Mouse (Mus musculus) embryo, embryonic 10 days (tissue): ENCODE results near the gene Rnf44.

ENCODE experiments used
- DNase-seq: peaks from one replicate; pipeline ENCODE4 v3.0.0-alpha.2; 2015; ENCODE audit warnings: low spot score

The Rnf44 gene

DNA sequence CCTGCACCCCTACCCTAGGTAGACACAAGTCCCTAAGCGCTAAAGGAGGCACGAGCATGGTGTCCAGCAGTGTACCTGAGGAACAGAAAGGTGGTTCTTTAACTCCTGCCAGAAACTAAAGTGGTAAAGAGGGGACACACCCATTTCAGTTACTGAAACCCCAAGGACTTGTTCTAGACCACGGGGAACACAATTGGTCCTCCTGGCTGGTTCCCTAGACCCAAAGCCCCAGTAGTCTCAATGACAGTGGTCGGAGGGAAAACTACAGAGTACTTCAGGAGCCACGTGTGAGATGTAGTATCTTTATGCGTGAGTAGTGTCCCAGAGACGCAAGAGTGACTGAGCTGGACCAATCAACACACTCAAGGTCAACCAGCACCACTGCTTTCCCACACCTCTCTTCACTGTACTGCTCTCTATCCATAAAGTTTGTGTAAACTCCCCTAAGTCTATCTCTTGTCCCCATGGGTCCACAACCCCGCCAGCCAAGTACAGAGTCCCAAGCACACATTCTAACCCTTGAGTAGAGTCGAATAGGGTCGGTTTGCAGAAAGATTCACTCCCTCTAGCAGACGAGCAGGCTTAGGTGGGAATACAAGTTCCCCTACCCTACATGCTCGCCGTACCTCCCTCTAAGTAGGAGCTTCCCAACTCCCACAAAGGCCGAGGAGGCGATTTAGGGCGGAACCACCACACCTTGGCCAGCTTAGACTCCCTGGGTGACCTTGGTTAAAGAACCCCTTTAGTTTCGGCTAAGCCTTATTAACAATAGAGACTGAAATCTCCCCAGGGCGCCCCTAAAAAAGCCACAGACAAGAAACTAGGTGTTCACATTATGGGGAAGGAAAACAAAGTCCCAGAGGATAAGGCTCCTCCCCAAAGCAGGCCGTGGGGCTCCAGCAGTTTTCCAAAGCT, 7.3 kb downstream of the Rnf44 start:
- peak; percentile 38 for DNase-seq

DNA sequence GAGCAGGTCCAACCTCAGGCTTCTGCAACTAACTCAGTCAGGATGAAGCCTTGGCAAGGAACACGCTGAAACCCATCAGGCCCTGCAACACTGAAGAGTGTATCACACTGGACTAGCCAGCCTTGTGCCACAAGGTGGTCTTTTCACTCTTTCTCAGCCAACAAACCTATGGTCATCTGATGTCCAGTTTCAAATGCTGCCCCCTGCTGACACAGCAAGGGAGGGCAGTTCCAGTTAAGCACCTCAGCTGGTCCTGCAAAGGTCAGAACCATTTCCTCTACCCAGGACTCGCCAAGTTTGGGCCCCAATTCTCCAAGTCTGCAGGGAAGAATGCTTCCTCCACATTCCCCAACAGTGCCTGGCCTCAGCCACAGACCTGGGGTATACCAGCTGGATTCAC, 8.5 kb downstream of the Rnf44 start:
- peak; percentile 85 for DNase-seq

DNA sequence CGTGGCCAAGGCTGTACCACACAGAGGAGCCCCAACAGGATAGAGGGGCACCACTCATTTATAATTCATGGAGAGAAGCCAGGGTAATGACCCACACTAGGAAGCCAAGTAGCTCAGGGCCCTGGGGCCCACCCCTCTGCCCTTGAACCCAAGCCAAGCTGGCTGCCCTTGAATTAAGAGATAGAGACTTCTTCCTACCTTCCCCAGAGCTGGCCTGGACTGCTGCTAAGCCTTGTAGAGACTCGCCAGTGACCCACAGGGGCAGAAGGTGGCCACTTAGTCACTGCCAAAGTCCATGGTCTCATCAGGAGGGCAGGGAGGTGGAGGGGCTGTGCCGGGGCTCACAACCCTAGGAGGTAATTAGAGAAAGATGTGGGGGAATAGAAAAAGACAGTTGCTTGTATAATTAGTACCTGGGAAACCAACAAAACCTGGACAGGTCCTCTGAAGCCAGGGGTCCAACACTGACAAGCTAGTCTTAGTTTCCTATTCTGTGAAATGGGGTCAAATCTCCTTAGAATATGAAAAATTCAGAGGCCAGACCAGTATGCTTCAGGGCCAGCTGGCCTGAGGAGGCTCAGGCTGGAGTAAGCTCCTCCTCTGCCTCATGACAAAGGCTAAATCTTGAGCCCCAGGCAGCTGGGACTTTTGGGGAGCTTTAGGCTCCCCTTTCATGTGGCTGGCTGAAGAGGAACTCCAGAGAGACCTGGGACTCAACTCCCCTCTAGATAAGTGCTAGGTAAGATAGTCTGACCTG, 9.4 kb downstream of the Rnf44 start:
- DNase-seq, result no peak

DNA sequence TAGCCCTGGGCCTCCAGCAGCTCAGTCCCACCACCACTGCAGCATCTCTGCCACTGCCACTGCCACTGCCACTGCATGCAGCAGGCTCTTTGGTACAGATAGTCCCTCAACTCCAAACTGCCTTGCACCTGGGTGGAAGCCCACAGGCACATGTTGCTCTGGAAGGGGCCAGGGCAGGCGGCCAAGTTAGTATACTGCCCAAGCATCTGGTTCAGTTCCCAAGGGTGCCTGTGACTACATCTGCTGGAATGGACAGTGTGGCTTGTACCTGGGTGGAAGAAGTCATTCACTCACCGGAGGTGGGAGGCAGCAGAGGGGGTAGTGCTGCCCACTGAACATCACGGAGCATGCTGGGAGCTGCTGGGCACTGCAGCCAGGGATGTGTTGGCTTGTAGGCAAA, 10.4 kb downstream of the Rnf44 start:
- DNase-seq, result no peak

DNA sequence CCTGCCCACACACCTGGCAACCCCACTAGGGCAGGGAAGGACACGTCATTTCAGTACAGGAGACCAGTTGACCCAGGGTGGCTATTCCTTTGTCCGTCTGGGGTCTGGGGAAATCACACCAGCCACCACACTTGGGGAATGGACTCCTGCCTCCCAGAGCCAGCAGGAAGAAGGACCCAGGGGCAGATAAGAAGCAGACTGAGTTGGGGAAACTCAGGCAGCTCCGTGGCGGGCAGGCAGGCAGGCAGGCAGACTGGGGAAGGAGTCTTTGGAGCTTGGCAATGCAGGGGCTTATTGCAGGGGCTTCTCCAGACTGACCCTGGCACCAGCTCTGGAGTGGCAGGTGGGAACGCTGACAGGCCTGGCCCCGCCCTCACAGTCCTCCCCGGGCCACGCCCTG, 12.4 kb downstream of the Rnf44 start:
- no peak for DNase-seq

DNA sequence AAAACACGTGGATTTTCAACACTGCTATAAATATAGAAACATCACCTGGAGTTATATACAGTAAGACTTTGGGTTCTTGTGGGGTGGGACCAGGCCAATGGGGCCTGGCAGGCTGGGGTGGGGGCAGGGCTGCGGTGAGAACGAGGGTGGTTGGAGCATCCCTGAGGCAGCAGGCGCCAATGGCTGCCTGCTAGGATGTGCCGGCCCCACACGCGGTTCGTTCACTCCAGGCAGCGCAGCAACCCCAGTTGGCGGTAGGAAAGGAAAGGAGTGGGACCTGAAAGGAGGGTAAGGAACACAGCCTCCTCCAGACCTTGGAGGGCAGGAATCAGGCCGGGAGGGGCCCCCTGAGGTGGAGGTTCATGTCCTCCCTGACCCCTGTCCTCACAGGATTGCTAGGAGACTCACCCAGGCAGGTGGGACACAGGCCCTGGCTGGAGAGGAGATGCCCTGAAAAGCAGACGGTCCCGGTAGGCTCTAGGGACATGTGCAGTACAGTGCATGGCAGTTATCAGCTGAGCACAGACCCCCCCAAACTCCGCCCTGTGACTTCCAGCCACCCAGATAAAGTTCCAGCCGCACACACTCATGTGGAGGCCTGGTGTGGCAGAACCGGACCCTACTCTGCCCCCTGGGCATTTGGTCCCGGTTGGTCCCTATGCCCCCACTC, 13.4 kb downstream of the Rnf44 start:
- no peak for DNase-seq

DNA sequence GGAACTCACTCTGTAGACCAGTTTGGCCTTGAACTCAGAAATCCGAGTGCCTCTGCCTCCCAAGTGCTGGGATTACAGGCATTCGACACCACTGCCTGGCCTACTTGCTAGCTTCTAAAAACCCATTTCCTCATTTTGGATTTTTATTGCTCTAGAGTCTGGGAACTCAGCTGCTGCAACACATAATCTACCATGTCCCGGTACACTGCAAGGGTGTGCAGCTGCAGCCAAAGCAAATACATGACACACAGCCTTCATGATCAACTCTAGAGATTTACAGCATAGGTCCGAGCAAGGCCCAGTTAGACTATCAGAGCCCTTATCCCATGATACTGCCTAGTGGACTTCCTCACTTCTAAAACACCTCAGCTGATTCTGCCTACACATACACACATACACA, 15.4 kb downstream of the Rnf44 start:
- DNase-seq, result no peak

DNA sequence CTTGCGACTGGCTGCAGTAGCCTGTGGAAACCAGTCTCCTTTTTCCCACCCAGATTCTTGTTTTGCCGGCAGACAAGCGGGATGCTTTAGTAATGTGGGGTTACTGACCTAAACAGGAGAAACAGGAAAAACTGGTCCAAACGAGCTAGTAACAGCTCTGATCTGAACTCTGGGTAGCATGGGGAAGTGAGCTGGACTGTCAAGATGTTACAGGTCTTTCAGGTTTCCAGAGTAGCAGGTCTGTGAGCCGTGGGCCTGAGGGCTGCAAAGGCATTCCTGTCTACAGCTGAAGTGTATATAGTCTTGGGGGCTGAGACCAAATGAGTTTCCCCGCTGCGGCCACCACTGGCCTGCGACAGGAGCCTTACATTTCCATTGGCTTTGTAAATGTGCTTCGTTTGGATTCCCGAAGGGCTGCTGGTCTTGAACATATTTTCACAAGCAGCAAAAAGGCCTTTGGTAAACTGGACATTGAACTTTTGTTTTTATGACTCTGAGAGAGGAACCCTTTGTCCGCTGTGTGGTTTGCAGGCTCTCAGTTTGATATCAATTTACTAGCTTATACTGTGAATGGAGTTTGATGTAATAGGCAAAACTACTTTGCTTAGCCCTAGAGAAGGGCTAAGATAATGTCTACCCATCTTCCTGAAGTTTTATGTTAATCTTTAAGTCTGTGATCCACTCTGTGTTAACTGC, 17.7 kb downstream of the Rnf44 start:
- DNase-seq, result peak; percentile 70

DNA sequence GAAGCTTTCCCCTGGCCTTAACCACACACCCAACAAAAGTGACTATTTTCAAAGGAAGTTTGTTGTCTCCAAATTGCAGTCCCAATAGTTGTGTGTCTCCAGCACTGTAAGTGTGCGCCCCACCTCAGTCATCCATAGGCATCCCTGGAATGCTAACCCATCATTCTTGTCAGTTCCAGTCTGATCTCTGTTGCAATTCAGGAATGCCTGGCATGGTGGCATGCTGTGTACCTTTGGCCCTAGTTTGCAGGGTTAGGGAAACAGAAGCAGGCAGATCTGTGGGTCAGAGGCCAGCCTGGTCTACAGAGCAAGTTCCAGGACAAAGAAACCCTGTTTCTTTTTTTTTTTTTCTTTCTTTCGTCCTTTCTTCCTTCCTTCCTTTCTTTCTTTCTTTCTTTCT, 23.2 kb downstream of the Rnf44 start:
- DNase-seq, result peak; percentile 35

DNA sequence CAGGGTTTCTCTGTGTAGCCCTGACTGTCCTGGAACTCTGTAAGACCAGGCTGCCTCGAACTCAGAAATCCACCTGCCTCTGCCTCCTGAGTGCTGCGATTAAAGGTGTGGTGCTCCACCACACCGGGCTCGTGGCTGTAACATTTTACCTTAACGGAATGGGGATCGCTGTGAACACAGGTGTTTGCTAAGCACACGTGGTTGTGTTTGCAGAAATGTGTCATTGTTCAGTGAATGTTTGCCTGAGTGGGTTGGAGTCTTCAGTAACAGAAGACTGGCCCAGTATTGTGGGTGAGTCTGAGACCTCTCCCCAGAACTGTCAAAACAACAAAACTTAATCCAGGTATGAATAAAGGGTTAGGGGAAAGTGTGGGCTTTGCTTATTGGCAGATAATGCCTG, 28.6 kb downstream of the Rnf44 start:
- no peak for DNase-seq

DNA sequence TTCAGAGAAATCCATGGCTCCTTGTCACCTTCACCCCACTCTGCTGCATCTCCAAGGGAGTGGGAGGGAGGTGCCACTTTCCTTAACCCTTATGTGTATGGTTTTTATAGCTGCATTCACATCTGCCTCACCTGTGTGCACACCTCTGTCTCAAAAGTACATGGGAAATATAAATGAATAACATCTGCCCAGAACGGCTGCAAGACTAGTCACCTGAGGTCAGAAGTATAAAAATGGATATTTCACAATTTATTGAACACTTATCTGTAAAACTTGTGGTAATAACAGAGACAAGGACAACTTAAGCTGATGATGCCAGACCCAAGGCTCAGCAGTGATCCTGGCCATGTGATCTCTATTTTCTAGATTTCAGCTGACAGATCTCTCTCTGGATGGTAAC, 29.2 kb downstream of the Rnf44 start:
- DNase-seq, result no peak

DNA sequence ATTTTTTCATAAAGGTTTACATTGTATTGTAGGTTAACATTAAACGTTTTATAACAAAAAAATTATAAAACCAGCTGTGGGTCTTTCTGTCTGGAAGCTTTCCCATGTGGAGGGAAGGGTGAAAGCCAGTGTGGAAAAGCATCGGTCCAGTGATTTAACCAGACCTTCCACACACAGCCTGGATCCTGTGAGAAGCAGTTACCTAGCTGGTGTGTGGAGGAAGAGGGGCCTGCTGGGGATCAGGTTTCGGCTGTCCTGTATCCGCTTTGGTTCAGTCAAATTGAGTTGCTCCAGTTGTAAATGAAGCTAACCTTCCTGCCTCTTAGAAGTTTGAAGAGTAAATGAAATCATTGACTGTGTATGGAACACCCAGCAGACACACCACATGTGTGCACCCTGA, 29.7 kb downstream of the Rnf44 start:
- DNase-seq, result no peak

DNA sequence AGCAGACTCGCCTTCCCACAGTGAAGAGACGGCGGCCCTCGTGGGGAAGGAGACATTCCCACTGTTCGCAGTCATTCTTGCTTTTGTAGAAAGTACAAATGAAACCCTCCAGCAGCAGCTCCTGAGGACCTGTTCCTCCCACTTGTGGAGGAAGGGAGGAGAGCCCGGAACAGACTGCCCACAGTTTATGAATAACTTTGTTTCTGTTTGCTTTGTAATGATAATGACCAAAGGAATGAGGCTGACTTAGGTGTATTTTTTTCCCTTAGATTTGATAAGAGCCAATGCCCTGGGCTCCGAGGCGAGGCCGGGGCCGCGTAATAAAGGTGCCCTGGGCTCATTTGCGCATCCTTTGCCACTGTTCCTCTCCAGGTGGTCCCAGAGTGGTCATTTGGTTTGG, 32.3 kb downstream of the Rnf44 start:
- DNase-seq, result no peak

DNA sequence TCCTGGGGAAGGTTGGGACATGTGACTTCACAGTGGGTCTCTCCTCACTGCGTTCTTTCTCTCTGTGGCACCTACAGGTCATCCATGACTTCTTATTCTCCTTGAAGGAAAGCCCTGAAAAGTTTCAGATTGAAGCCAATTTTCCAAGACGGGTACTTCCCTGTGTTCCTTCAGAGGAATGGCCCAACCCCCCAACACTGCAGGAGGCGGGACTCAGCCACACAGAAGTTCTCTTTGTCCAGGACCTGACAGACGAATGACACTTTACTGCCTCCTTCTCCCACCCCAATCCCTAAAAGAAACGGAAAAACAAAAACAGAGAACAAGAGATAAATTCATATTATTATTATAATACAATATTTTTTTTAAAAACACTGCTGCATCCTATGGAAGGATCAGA, 32.8 kb downstream of the Rnf44 start:
- DNase-seq, result no peak

DNA sequence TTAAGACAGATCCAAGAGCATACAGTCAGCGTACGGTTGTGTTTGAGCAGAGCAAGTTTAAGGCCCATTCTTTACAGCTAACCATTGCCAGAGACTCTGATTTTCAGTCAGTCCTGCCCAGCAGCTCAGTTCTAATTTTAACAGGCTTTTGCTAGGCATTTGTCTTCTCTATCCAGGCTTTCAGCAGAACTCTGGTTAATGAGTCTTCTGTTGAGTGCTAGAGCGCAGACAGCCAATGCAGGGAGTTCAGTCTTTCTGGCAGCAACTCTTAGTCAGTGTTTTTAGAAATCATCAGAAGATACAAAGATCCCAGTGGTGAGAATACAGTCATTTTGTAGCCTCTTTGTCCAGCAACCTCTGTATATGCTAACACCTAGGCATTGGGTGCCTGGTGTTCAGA, 43.2 kb downstream of the Rnf44 start:
- no peak for DNase-seq

DNA sequence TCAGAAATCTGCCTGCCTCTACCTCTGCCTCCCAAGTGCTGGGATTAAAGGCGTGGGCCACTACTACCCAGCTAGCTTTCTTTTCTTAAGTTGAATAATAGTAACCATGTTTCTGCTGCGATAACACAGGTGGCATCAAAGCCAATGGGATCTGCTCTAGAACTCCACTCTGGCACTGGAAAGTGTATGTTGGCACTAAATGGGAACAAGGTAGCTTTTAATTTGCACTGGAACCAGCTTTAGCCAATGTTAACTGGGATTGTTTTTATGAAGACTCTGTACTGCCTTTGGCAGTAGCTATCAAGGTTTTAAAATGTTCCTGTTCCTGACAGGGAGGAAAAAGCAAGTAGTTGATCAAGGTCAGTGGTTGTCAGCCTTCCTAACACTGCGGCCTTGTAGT, 58.7 kb downstream of the Rnf44 start:
- no peak for DNase-seq

DNA sequence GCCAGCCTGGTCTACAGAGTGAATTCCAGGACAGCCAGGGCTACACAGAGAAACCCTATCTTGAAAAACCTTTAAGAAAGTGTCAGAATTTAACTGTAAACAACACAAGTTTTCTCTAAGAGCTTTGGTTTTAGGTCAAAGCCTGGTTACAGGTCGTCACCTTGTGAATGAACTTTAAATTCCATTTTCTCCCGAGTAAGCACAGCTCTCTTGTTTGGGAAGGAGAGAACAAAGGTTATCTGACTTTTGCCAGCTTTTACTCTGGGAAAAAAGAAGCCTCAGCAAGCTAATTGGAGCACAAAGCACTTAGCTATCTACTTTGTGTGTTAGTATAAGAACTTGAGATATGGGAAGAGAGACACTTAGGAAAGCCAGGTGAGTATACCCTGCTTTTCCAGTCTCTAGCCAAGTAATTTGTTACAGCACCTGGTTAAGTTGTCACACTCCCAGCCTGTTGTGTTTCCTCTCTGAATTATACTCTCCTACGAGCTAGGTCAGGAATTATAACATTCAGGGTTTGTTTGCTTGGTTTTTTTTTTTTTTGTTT, 60.9 kb downstream of the Rnf44 start:
- no peak for DNase-seq
